Mouse (Mus musculus) bone marrow, adult 2 months (tissue): ENCODE measurements around the gene Ankzf1. TPM values are rescaled to one million over a fixed set of nuclear protein-coding genes. Genes with fewer than 3 reads are reported as not detected.

Experiments used
- H3K27ac ChIP-seq: fragments of 200-500 bp; 2 replicates; pipeline ENCODE4 v1.5.1; 2012; ENCODE audit warnings: low read depth, mild to moderate bottlenecking, control low read depth, inconsistent platforms, low read length; ENCODE audit not compliant: control insufficient read depth, poor library complexity, insufficient read depth
- H3K4me1 ChIP-seq: fragments of 200-500 bp; 2 replicates; pipeline ENCODE4 v1.6.1; 2011; ENCODE audit warnings: low read length; ENCODE audit not compliant: control insufficient read depth, insufficient read depth
- H3K4me3 ChIP-seq: fragments of 200-500 bp; replicated peaks from 2 replicates; pipeline ENCODE3; 2011; ENCODE audit warnings: mild to moderate bottlenecking, low read depth, low read length, control low read depth; ENCODE audit not compliant: control insufficient read depth
- CTCF ChIP-seq: fragments of 200-500 bp; IDR thresholded peaks from 2 replicates; pipeline ENCODE4 v1.5.1; 2011; ENCODE audit warnings: low read length, control low read depth; ENCODE audit not compliant: control insufficient read depth, insufficient read depth
- POLR2A ChIP-seq: fragments of 200-500 bp; IDR thresholded peaks from 2 replicates; pipeline ENCODE4 v1.6.1; 2011; ENCODE audit warnings: low read depth, mild to moderate bottlenecking, control low read depth, low read length, borderline replicate concordance; ENCODE audit not compliant: control insufficient read depth
- WGBS: fragments of 180-500 bp; shearing (Covaris S2); methylation state at CpG from one replicate; pipeline ENCODE4 v1.1.7; 2018; 5-methylcytosine and 5-hydroxymethylcytosine counted together
- polyA plus RNA-seq: library from polyadenylated mRNA; stranded (reverse); fragments of >200 nt; gene quantifications from 2 replicates; pipeline ENCODE4 v1.2.4, GENCODE M21; 2011; ENCODE audit warnings: low replicate concordance; ENCODE audit not compliant: missing spikeins, insufficient read depth, insufficient read length

Ankzf1 gene
- polyA plus RNA-seq, 1 experiment = 27.7 TPM

DNA sequence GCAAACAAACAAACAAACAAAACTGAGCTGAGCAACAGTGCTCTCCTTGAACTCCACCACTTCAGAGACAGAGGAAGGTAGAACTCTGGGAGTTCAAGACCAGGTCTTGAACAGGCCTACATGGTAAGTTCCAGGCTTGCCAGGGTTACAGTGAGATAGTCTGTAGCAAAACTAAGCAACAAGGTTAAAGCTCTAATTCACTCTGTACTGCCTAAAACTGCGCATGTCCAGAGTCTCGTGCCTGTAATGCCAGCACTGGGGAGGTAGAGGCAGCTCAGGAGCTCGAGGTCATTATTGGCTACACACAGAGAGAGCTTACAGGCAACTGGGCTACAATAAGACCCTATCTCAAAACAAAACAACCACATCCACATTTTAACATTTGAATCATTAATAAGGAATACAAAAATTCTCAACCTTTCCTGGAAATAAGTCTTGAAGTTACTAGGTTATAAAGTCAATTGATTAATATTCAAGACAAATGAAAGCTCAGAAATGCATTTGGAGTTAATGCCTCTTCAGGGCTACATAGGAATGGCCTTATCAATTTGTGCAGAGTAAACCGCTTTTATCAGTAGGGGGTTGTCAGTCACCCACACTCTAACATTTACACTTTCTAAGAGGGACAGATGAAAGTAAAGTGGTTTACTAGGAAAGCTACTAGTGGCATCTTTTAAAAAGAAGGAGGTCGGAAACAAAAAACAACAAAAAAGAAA, 32.3 kb upstream of the Ankzf1 start:
- TF ChIP-seq CTCF (no peak), POLR2A (no peak)
- no peak overlapping the region for H3K4me3 ChIP-seq
- H3K27ac ChIP-seq = peak overlapping the region; percentile 52; the same call in 1 of the 2 replicates
- peaks cover 2% of the 10 kb centered on the region for H3K4me1 ChIP-seq
- 64% methylated on average over 5 of the region's 5 CpGs for WGBS

DNA sequence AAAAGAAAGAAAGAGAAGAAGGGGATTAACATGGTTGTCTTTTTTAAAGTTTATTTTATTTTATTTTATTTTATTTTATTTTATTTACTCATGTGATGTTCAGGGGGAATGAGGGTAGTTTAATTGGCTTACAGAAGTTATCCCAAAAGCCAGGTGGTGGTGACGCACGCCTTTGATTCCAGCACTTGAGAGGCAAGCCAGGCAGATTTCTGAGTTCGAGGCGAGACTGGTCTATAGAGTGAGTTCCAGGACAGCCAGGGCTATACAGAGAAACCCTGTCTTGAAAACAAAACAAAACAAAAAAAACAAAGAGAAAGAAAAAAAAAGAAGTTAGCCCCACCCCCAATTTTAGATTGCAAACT, 31.7 kb upstream of the Ankzf1 start:
- Histone ChIP-seq H3K27ac (no peak overlapping the region), H3K4me3 (no peak overlapping the region), H3K4me1 (peaks cover 2% of the 10 kb centered on the region)
- 73% methylated on average over 4 of the region's 4 CpGs for WGBS
- TF ChIP-seq CTCF (no peak), POLR2A (no peak)

GRCm38 (mm10) chr1:75168093-75168471, 23.9 kb upstream of the Ankzf1 start:
- WGBS = 6% methylated on average over 7 of the region's 7 CpGs
- Histone ChIP-seq H3K4me3 (peak overlapping the region; percentile 70), H3K27ac (peak overlapping the region; percentile 73), H3K4me1 (peaks cover 1% of the 10 kb centered on the region; the same call in 1 of the 2 replicates)
- TF ChIP-seq POLR2A = no peak

GRCm38 (mm10) chr1:75168472-75169464, 23.2 kb upstream of the Ankzf1 start, which contains the start of gene Zfand2b:
Zfand2b (plus strand) TSS chr1:75168646.
- WGBS = 4% methylated on average over 58 of the region's 59 CpGs
- Histone ChIP-seq H3K27ac (peak within 1 kb of the TSS; percentile 87), H3K4me1 (peaks cover 1% of the 10 kb centered on the region; the same call in 1 of the 2 replicates), H3K4me3 (peak within 1 kb of the TSS; percentile 70)
- TF ChIP-seq POLR2A (peak; percentile 71; the same call in 1 of the 2 replicates), CTCF (no peak)

GRCm38 (mm10) chr1:75179334-75180104, 12.4 kb upstream of the Ankzf1 start:
- H3K4me3 ChIP-seq = peak overlapping the region; percentile 78
- no peaks in the 10 kb centered on the region; the same call in 1 of the 2 replicates for H3K4me1 ChIP-seq
- H3K27ac ChIP-seq = peak overlapping the region; percentile 94
- no peak for TF ChIP-seq CTCF
- no peak for TF ChIP-seq POLR2A
- WGBS = under 1% methylated on average over 23 of the region's 23 CpGs

- H3K4me1 ChIP-seq = no peaks in the 10 kb centered on the region; the same call in 1 of the 2 replicates
- TF ChIP-seq CTCF = 0 out of 2 replicates have a peak, but pooled peaks have one; percentile 2
- TF ChIP-seq POLR2A = peak; percentile 92; the same call in 1 of the 2 replicates
- peak within 1 kb of the TSS; percentile 78 for H3K4me3 ChIP-seq
- peak within 1 kb of the TSS; percentile 94 for H3K27ac ChIP-seq
- under 1% methylated on average over 31 of the region's 31 CpGs for whole genome bisulfite sequencing
These were observed 11.8 kb upstream of the Ankzf1 start, which contains the start of gene Abcb6 for GRCm38 (mm10) chr1:75180105-75180590. Abcb6 (minus strand) TSS chr1:75180392.

DNA sequence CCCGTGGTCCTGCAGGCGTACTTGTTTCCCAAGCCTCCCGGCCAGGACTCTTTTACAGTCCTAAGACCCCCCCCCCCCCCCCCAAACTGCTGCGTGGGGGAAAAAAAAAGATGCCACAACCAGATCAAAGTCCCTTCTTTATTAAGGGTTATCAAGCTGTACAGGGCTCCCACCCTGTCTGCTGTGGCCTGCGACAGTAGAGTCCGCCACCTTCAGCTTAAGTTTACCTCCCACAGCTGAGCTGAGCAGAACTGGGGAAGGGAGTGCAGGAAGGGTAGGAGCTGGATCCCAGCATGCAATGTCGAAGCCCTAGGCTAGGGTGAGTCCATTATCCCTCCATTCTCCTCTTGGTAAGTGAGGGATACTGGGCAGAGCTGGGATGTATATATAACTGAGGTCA, 11.2 kb upstream of the Ankzf1 start:
- Histone ChIP-seq H3K27ac (no peak overlapping the region), H3K4me3 (no peak overlapping the region), H3K4me1 (no peaks in the 10 kb centered on the region; the same call in 1 of the 2 replicates)
- no peak for TF ChIP-seq CTCF
- TF ChIP-seq POLR2A = no peak
- WGBS = 38% methylated on average over 7 of the region's 7 CpGs

DNA sequence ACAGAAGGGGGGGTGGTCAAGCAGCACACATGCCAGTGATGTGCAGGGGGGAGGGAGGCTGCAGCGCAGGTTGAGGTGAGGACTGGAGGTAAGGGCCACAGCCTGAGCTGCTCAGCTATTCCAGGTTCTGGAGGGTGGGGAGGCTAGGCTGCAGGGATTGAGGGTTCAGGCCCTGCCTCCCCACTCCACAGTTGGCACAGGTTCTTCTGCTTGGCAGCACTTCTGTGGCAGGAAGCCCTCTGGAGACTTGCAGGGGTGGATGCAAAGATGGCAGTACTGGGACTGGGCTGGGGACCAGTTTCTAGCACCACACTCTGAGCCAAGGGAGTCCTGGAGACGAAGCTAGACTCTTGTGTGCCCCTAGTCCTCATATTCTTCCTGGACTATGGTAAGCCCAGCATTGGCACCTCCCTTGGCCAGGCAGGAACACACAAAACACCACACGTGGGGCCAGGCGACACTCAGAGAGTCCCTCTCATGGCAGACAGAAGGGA, 10.5 kb upstream of the Ankzf1 start:
- 93% methylated on average over 4 of the region's 4 CpGs for WGBS
- no peak overlapping the region for H3K27ac ChIP-seq

More for the DNA sequence above, 10.5 kb upstream of the Ankzf1 start:
- TF ChIP-seq CTCF (no peak), POLR2A (no peak)
- no peaks in the 10 kb centered on the region; the same call in 1 of the 2 replicates for H3K4me1 ChIP-seq
- H3K4me3 ChIP-seq = no peak overlapping the region
